Mouse (Mus musculus): ENCODE data around the gene Kcnip1. TPM values are rescaled to one million over a fixed set of nuclear protein-coding genes. Genes with fewer than 3 reads are reported as not detected.

Gene Kcnip1
- polyA plus RNA-seq, 1 experiment from 2014 or later = 51.2 TPM

GRCm38 (mm10) chr11:33975121-33975520, 17.8 kb downstream of the Kcnip1 start:
- WGBS = 86% methylated on average over 2 of the region's 2 CpGs

GRCm38 (mm10) chr11:33974341-33975040, 18.5 kb downstream of the Kcnip1 start:
- Histone ChIP-seq H3K36me3 (no peaks in the 10 kb centered on the region), H3K9me3 (no peaks in the 10 kb centered on the region), H3K27me3 (no peaks in the 10 kb centered on the region), H3K4me1 (no peaks in the 10 kb centered on the region), H3K4me3 (no peak overlapping the region), H3K4me2 (replicated peaks) (no peak overlapping the region), H3K9ac (replicated peaks) (no peak overlapping the region), H3K27ac (replicated peaks) (no peak overlapping the region)
- WGBS = 73% methylated on average over 14 of the region's 14 CpGs
- 0 out of 2 replicates have a peak, but pooled peaks have one; percentile 29 for ATAC-seq (replicated peaks)

More at GRCm38 (mm10) chr11:33975121-33975520, 17.8 kb downstream of the Kcnip1 start:
- Histone ChIP-seq H3K4me1 (no peaks in the 10 kb centered on the region), H3K27me3 (no peaks in the 10 kb centered on the region), H3K9ac (replicated peaks) (no peak overlapping the region), H3K4me2 (replicated peaks) (no peak overlapping the region), H3K36me3 (no peaks in the 10 kb centered on the region), H3K4me3 (no peak overlapping the region), H3K9me3 (no peaks in the 10 kb centered on the region), H3K27ac (replicated peaks) (no peak overlapping the region)
- no peak for ATAC-seq (replicated peaks)

- WGBS = 86% methylated on average over 7 of the region's 7 CpGs
- no peak for ATAC-seq (replicated peaks)
These were observed 20.8 kb downstream of the Kcnip1 start for GRCm38 (mm10) chr11:33972114-33972513.

GRCm38 (mm10) chr11:33969199-33969598, 23.8 kb downstream of the Kcnip1 start:
- H3K27ac ChIP-seq (replicated peaks) = no peak overlapping the region
- WGBS = 87% methylated on average over 3 of the region's 3 CpGs
- H3K36me3 ChIP-seq = no peaks in the 10 kb centered on the region
- H3K9ac ChIP-seq (replicated peaks) = no peak overlapping the region
- no peak overlapping the region for H3K4me2 ChIP-seq (replicated peaks)
- no peak overlapping the region for H3K4me3 ChIP-seq
- no peaks in the 10 kb centered on the region for H3K27me3 ChIP-seq
- ATAC-seq (replicated peaks) = no peak
- no peaks in the 10 kb centered on the region for H3K4me1 ChIP-seq
- no peaks in the 10 kb centered on the region for H3K9me3 ChIP-seq

More at GRCm38 (mm10) chr11:33972114-33972513, 20.8 kb downstream of the Kcnip1 start:
- H3K4me2 ChIP-seq (replicated peaks) = no peak overlapping the region
- H3K36me3 ChIP-seq = no peaks in the 10 kb centered on the region
- H3K9ac ChIP-seq (replicated peaks) = no peak overlapping the region
- no peaks in the 10 kb centered on the region for H3K9me3 ChIP-seq
- H3K4me1 ChIP-seq = no peaks in the 10 kb centered on the region
- H3K27ac ChIP-seq (replicated peaks) = no peak overlapping the region
- no peaks in the 10 kb centered on the region for H3K27me3 ChIP-seq
- H3K4me3 ChIP-seq = no peak overlapping the region

- Histone ChIP-seq H3K9me3 (no peaks in the 10 kb centered on the region), H3K4me2 (replicated peaks) (no peak overlapping the region), H3K36me3 (no peaks in the 10 kb centered on the region), H3K27me3 (no peaks in the 10 kb centered on the region), H3K9ac (replicated peaks) (no peak overlapping the region), H3K27ac (replicated peaks) (no peak overlapping the region), H3K4me1 (no peaks in the 10 kb centered on the region), H3K4me3 (no peak overlapping the region)
- WGBS = 85% methylated on average over 4 of the region's 4 CpGs
- ATAC-seq (replicated peaks) = no peak
These were observed 25.2 kb downstream of the Kcnip1 start for GRCm38 (mm10) chr11:33967708-33968107.

- no peak overlapping the region for H3K4me2 ChIP-seq (replicated peaks)
- no peaks in the 10 kb centered on the region for H3K27me3 ChIP-seq
- no peaks in the 10 kb centered on the region for H3K4me1 ChIP-seq
- H3K9ac ChIP-seq (replicated peaks) = no peak overlapping the region
- H3K9me3 ChIP-seq = no peaks in the 10 kb centered on the region
- no peaks in the 10 kb centered on the region for H3K36me3 ChIP-seq
- WGBS = 61% methylated on average over 2 of the region's 2 CpGs
- no peak overlapping the region for H3K27ac ChIP-seq (replicated peaks)
- no peak for ATAC-seq (replicated peaks)
- no peak overlapping the region for H3K4me3 ChIP-seq
These were observed 27.6 kb downstream of the Kcnip1 start for GRCm38 (mm10) chr11:33965380-33965779.

GRCm38 (mm10) chr11:33962688-33963407, 30.1 kb downstream of the Kcnip1 start, which contains the start of gene Kcnmb1:
TSS of gene Kcnmb1 (plus strand) at chr11:33963013.
- WGBS = 55% methylated on average over 6 of the region's 6 CpGs
- Histone ChIP-seq H3K36me3 (no peaks in the 10 kb centered on the region), H3K9me3 (no peaks in the 10 kb centered on the region), H3K4me1 (no peaks in the 10 kb centered on the region), H3K9ac (replicated peaks) (no peak within 1 kb of the TSS), H3K27ac (replicated peaks) (no peak within 1 kb of the TSS), H3K4me3 (no peak within 1 kb of the TSS), H3K27me3 (no peaks in the 10 kb centered on the region), H3K4me2 (replicated peaks) (no peak within 1 kb of the TSS)
- ATAC-seq (replicated peaks) = peak; percentile 51

GRCm38 (mm10) chr11:33962178-33962577, 30.8 kb downstream of the Kcnip1 start:
- Histone ChIP-seq H3K4me2 (replicated peaks) (no peak overlapping the region), H3K4me3 (no peak overlapping the region), H3K9me3 (no peaks in the 10 kb centered on the region), H3K27ac (replicated peaks) (no peak overlapping the region), H3K4me1 (no peaks in the 10 kb centered on the region), H3K9ac (replicated peaks) (no peak overlapping the region), H3K27me3 (no peaks in the 10 kb centered on the region), H3K36me3 (no peaks in the 10 kb centered on the region)
- WGBS = 51% methylated on average over 7 of the region's 7 CpGs
- ATAC-seq (replicated peaks) = no peak

- Histone ChIP-seq H3K36me3 (no peaks in the 10 kb centered on the region), H3K4me1 (no peaks in the 10 kb centered on the region), H3K27me3 (no peaks in the 10 kb centered on the region), H3K27ac (replicated peaks) (no peak overlapping the region), H3K9me3 (no peaks in the 10 kb centered on the region), H3K4me2 (replicated peaks) (no peak overlapping the region), H3K4me3 (no peak overlapping the region), H3K9ac (replicated peaks) (no peak overlapping the region)
- 87% methylated on average over 8 of the region's 8 CpGs for WGBS
- no peak for ATAC-seq (replicated peaks)
These were observed 34.2 kb downstream of the Kcnip1 start for GRCm38 (mm10) chr11:33958713-33959112.

- Histone ChIP-seq H3K9me3 (no peaks in the 10 kb centered on the region), H3K4me1 (no peaks in the 10 kb centered on the region), H3K27ac (replicated peaks) (no peak overlapping the region), H3K36me3 (no peaks in the 10 kb centered on the region), H3K27me3 (no peaks in the 10 kb centered on the region), H3K4me2 (replicated peaks) (no peak overlapping the region), H3K9ac (replicated peaks) (no peak overlapping the region), H3K4me3 (no peak overlapping the region)
- ATAC-seq (replicated peaks) = no peak
- WGBS = 89% methylated on average over 6 of the region's 6 CpGs
These were observed 35.4 kb downstream of the Kcnip1 start for GRCm38 (mm10) chr11:33957595-33957994.

GRCm38 (mm10) chr11:33956623-33957022, 36.3 kb downstream of the Kcnip1 start:
- no peak overlapping the region for H3K4me2 ChIP-seq (replicated peaks)
- H3K9me3 ChIP-seq = no peaks in the 10 kb centered on the region
- H3K4me1 ChIP-seq = no peaks in the 10 kb centered on the region
- H3K9ac ChIP-seq (replicated peaks) = no peak overlapping the region
- no peaks in the 10 kb centered on the region for H3K27me3 ChIP-seq
- 89% methylated on average over 5 of the region's 5 CpGs for WGBS
- no peak overlapping the region for H3K27ac ChIP-seq (replicated peaks)
- no peak for ATAC-seq (replicated peaks)
- H3K4me3 ChIP-seq = no peak overlapping the region
- H3K36me3 ChIP-seq = no peaks in the 10 kb centered on the region

- Histone ChIP-seq H3K4me3 (no peak overlapping the region), H3K4me1 (no peaks in the 10 kb centered on the region), H3K9ac (replicated peaks) (no peak overlapping the region), H3K36me3 (no peaks in the 10 kb centered on the region), H3K27ac (replicated peaks) (no peak overlapping the region), H3K9me3 (no peaks in the 10 kb centered on the region), H3K27me3 (no peaks in the 10 kb centered on the region), H3K4me2 (replicated peaks) (no peak overlapping the region)
- ATAC-seq (replicated peaks) = no peak
- 73% methylated on average over 4 of the region's 4 CpGs for WGBS
These were observed 37.0 kb downstream of the Kcnip1 start for GRCm38 (mm10) chr11:33955982-33956381.

All from forebrain, embryonic 15.5 days (tissue).